Mouse (Mus musculus) midbrain, embryonic 14.5 days (tissue): ENCODE measurements around the gene Sept10. TPM values are rescaled to one million over a fixed set of nuclear protein-coding genes. Genes with fewer than 3 reads are reported as not detected.

Experiments
- polyA plus RNA-seq: library from polyadenylated mRNA; unstranded; fragments of >200 nt; fragmentation: Nextera tagmentation; extraction: Ambion mirVana; gene quantifications from 2 replicates; pipeline ENCODE4 v1.2.1, GENCODE M21; 2014

Gene Sept10
- polyA plus RNA-seq, 1 experiment from 2014 or later = 18.4 TPM

Other genes with a start within 250 kb of the Sept10 start
- gene Sowahc, start 106 bp upstream of the Sept10 start, polyA plus RNA-seq = 17.7 and 18.3 TPM in 2 replicates
- gene P4ha1, start 101.4 kb upstream of the Sept10 start, polyA plus RNA-seq = 15.7 and 22.4 TPM in 2 replicates
- 2.8 and 5.0 TPM in 2 replicates for gene Gm10273, start 173.8 kb upstream of the Sept10 start, polyA plus RNA-seq
- not detected in 2 replicates for gene Pla2g12b, start 181.8 kb upstream of the Sept10 start, polyA plus RNA-seq
- 0.39 TPM in 1 of 2 replicates, not detected in the other for gene Oit3, start 219.9 kb upstream of the Sept10 start, polyA plus RNA-seq